Mouse (Mus musculus): ENCODE results near the gene Nfe2l1.

DNA sequence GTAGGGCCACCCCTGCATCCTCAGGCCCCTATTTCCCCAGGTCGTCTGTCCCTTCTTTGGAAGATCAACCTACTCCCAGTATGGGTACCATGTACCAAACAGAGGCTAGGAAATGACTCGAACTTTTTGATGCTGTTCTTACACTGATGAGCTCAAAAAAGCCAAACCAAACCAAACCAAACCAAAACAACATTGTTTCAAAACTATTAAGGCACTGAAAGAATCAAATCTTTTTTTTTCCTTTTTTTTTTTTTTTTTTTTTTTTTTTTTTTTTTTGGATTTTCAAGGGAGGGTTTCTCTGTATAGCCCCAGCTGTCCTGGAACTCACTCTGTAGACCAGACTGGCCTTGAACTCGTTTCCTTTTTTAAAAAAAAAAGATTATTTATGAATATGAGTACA lies 13.9 kb upstream of the Nfe2l1 start:
- TF ChIP-seq CTCF (IDR thresholded peaks at IDR 0.05; ENCODE audit: low read depth, low read length), result no peak
- TF ChIP-seq POLR2A (IDR thresholded peaks at IDR 0.05; ENCODE audit: extremely low read depth, insufficient read depth, low read length), result no peak

All from liver, adult 2 months (tissue).